Mouse (Mus musculus): ENCODE data around the gene Slc22a13. TPM values are rescaled to one million over a fixed set of nuclear protein-coding genes. Genes with fewer than 3 reads are reported as not detected.

The Slc22a13 gene
- total RNA-seq, 4 experiments from 2014 or later = not detected

Other genes with a start within 250 kb of the Slc22a13 start
- gene Vill, start 156.3 kb downstream of the Slc22a13 start, total RNA-seq (2022) = under 1 TPM; 0.22 to 0.54 (median 0.37) TPM
- gene Plcd1, start 115.6 kb downstream of the Slc22a13 start, total RNA-seq (2022) = 1 to 10 TPM; 4.2 to 7.8 (median 6.3) TPM
- not detected for gene Dlec1, start 106.6 kb downstream of the Slc22a13 start, total RNA-seq (2022)
- 1 to 10 TPM in 1 of 4 experiments, under 1 TPM in 3; 0.72 to 1.3 (median 0.81) TPM for gene Acaa1b, start 52.0 kb downstream of the Slc22a13 start, total RNA-seq (2022)
- not detected for gene Gm47289, start 49.9 kb downstream of the Slc22a13 start, total RNA-seq (2022)
- gene Oxsr1, start 113.3 kb upstream of the Slc22a13 start, total RNA-seq (2022) = 10 to 100 TPM; 66.1 to 80.3 (median 73.0) TPM
- gene Acaa1a, start 130.6 kb upstream of the Slc22a13 start, total RNA-seq (2022) = 10 to 100 TPM; 35.9 to 42.5 (median 39.9) TPM
- gene Myd88, start 132.3 kb upstream of the Slc22a13 start, total RNA-seq (2022) = 1 to 10 TPM; 2.7 to 4.1 (median 3.9) TPM
- gene Xylb, start 148.3 kb upstream of the Slc22a13 start, total RNA-seq (2022) = under 1 TPM in 2 of 4 experiments, not detected in 2; 0.07 to 0.11 TPM
- gene Slc22a14, start 156.5 kb upstream of the Slc22a13 start, total RNA-seq (2022) = not detected
- gene Acvr2b, start 193.0 kb upstream of the Slc22a13 start, total RNA-seq (2022) = 10 to 100 TPM; 17.1 to 18.9 (median 18.7) TPM
- gene Exog, start 235.8 kb upstream of the Slc22a13 start, total RNA-seq (2022) = 1 to 10 TPM; 1.4 to 1.8 (median 1.6) TPM

All from gastrocnemius, adult 8-10 months (tissue).